9 mouse cellular contexts compared by ENCODE assay signal in genomic region chr11:65197280-65197679, GRCm38 (mm10). TPM values are rescaled to one million over a fixed set of nuclear protein-coding genes. Genes with fewer than 3 reads are reported as not detected.
DNase-seq lines count a peak whose midpoint lies in the region; ATAC-seq and TF ChIP-seq lines count a peak whose summit lies in the region.
"Had no signal": no experiment of that assay in that cellular context is flagged by ENCODE, and none has a peak within 500 bp of the region (broad histone marks: within the 10 kb centered on the region; RNA-seq: fewer than 3 reads in every experiment).

No protein-coding gene starts in this region.

- no peak overlapping the region for H3K4me3 ChIP-seq in hindbrain, embryonic 11.5 days (ENCODE audit: low read depth, low read length)
- H3K4me3 ChIP-seq in hindbrain, embryonic 12.5 days = no peak overlapping the region
- no peak overlapping the region for H3K4me3 ChIP-seq in heart, embryonic 16.5 days (ENCODE audit: low read length)
- H3K4me3 ChIP-seq in midbrain, embryonic 11.5 days (ENCODE audit: low read depth, low read length) = no peak overlapping the region
- no peak overlapping the region for H3K4me3 ChIP-seq in stomach, postnatal 0 days (ENCODE audit: low read depth, low read length)
- H3K4me3 ChIP-seq: myocyte had no signal

- no peak for TF ChIP-seq EP300 in stomach, postnatal 0 days (optimal IDR thresholded peaks at IDR 0.05)

- H3K4me2 ChIP-seq in hindbrain, embryonic 11.5 days (replicated peaks; ENCODE audit: low read depth, low read length) = no peak overlapping the region
- no peak overlapping the region for H3K4me2 ChIP-seq in hindbrain, embryonic 12.5 days (replicated peaks)
- H3K4me2 ChIP-seq in heart, embryonic 16.5 days (ENCODE audit: low read depth, low read length) = no peak overlapping the region
- H3K4me2 ChIP-seq in midbrain, embryonic 11.5 days = no peak overlapping the region
- no peak overlapping the region for H3K4me2 ChIP-seq in stomach, postnatal 0 days (replicated peaks; ENCODE audit: low read depth)

- ATAC-seq in hindbrain, embryonic 11.5 days (ENCODE audit: low FRiP score) = no peak
- ATAC-seq in hindbrain, embryonic 12.5 days (ENCODE audit: low FRiP score) = no peak
- ATAC-seq in heart, embryonic 16.5 days (replicated peaks; ENCODE audit: extremely low read depth, insufficient read depth, low FRiP score) = no peak; the same call in 1 of the 2 replicates
- ATAC-seq in midbrain, embryonic 11.5 days (ENCODE audit: low FRiP score) = no peak
- ATAC-seq in stomach, postnatal 0 days (ENCODE audit: low FRiP score, low TSS enrichment) = peak; percentile 59; the same call in 1 of the 2 replicates

- 10% methylated on average over 3 of the region's 3 CpGs for WGBS in hindbrain, embryonic 11.5 days
- WGBS in hindbrain, embryonic 12.5 days = 7% methylated on average over 3 of the region's 3 CpGs
- 7% methylated on average over 3 of the region's 3 CpGs for WGBS in heart, embryonic 16.5 days
- 6% methylated on average over 3 of the region's 3 CpGs for WGBS in midbrain, embryonic 11.5 days
- WGBS in stomach, postnatal 0 days = 0% methylated on average over 3 of the region's 3 CpGs

- no peaks in the 10 kb centered on the region for H3K27me3 ChIP-seq in hindbrain, embryonic 11.5 days (ENCODE audit: control insufficient read depth, insufficient read depth, low read length)
- H3K27me3 ChIP-seq in hindbrain, embryonic 12.5 days = no peaks in the 10 kb centered on the region
- no peaks in the 10 kb centered on the region for H3K27me3 ChIP-seq in heart, embryonic 16.5 days (ENCODE audit: control insufficient read depth, insufficient read depth, low read length)
- no peaks in the 10 kb centered on the region for H3K27me3 ChIP-seq in midbrain, embryonic 11.5 days (ENCODE audit: control insufficient read depth, insufficient read depth, low read length)
- no peaks in the 10 kb centered on the region for H3K27me3 ChIP-seq in stomach, postnatal 0 days (ENCODE audit: control insufficient read depth, insufficient read depth, low read length)

- H3K9me3 ChIP-seq in hindbrain, embryonic 11.5 days (ENCODE audit: control insufficient read depth, low read length) = no peaks in the 10 kb centered on the region
- H3K9me3 ChIP-seq in hindbrain, embryonic 12.5 days (replicated peaks) = no peaks in the 10 kb centered on the region
- H3K9me3 ChIP-seq in heart, embryonic 16.5 days (replicated peaks; ENCODE audit: control insufficient read depth, low read length) = no peaks in the 10 kb centered on the region
- no peaks in the 10 kb centered on the region for H3K9me3 ChIP-seq in midbrain, embryonic 11.5 days (ENCODE audit: control insufficient read depth, low read length)
- no peaks in the 10 kb centered on the region for H3K9me3 ChIP-seq in stomach, postnatal 0 days (ENCODE audit: control insufficient read depth, low read length)

- H3K27ac ChIP-seq in hindbrain, embryonic 11.5 days (ENCODE audit: low read depth, low read length) = no peak overlapping the region
- no peak overlapping the region for H3K27ac ChIP-seq in hindbrain, embryonic 12.5 days
- peak overlapping the region; percentile 63 for H3K27ac ChIP-seq in heart, embryonic 16.5 days (ENCODE audit: low read length)
- H3K27ac ChIP-seq in midbrain, embryonic 11.5 days (ENCODE audit: low read depth, low read length) = no peak overlapping the region
- H3K27ac ChIP-seq in stomach, postnatal 0 days (replicated peaks) = no peak overlapping the region

- H3K4me1 ChIP-seq in hindbrain, embryonic 11.5 days (replicated peaks; ENCODE audit: control insufficient read depth, insufficient read depth, low read length) = no peaks in the 10 kb centered on the region
- no peaks in the 10 kb centered on the region for H3K4me1 ChIP-seq in hindbrain, embryonic 12.5 days
- H3K4me1 ChIP-seq in heart, embryonic 16.5 days (ENCODE audit: control insufficient read depth, insufficient read depth, low read length) = peaks cover 6% of the 10 kb centered on the region; the same call in 1 of the 2 replicates
- 0 out of 2 replicates have a peak, but pooled peaks cover 2% of the 10 kb centered on the region for H3K4me1 ChIP-seq in midbrain, embryonic 11.5 days (ENCODE audit: control insufficient read depth, insufficient read depth, low read length)
- H3K4me1 ChIP-seq in stomach, postnatal 0 days (replicated peaks; ENCODE audit: control insufficient read depth, insufficient read depth) = no peaks in the 10 kb centered on the region

- H3K36me3 ChIP-seq in hindbrain, embryonic 11.5 days (ENCODE audit: control insufficient read depth, insufficient read depth, low read length) = no peaks in the 10 kb centered on the region
- H3K36me3 ChIP-seq in hindbrain, embryonic 12.5 days = no peaks in the 10 kb centered on the region
- H3K36me3 ChIP-seq in heart, embryonic 16.5 days (ENCODE audit: control insufficient read depth, insufficient read depth) = peaks cover 52% of the 10 kb centered on the region
- no peaks in the 10 kb centered on the region for H3K36me3 ChIP-seq in midbrain, embryonic 11.5 days (ENCODE audit: control insufficient read depth, insufficient read depth, low read length)
- no peaks in the 10 kb centered on the region for H3K36me3 ChIP-seq in stomach, postnatal 0 days (ENCODE audit: control insufficient read depth, insufficient read depth, low read length)

- DNase-seq in hindbrain, embryonic 11.5 days (ENCODE audit: low spot score) = peak; percentile 87
- peak; percentile 53 to 80 for DNase-seq in adrenal gland, postnatal 36 days
- peak; percentile 72 for DNase-seq in embryo, embryonic 9.5 days (ENCODE audit: extremely low spot score)
- DNase-seq in layer of hippocampus, postnatal 14 days (ENCODE audit: low spot score in 2 of 2) = peak; percentile 63 to 78
- peak; percentile 96 for DNase-seq in midbrain, embryonic 11.5 days (ENCODE audit: low spot score, missing footprints)
- peak; percentile 71 for DNase-seq in stomach, postnatal 0 days (ENCODE audit: low spot score)

- H3K9ac ChIP-seq in hindbrain, embryonic 11.5 days (ENCODE audit: low read depth, low read length) = no peak overlapping the region
- H3K9ac ChIP-seq in hindbrain, embryonic 12.5 days = no peak overlapping the region
- no peak overlapping the region for H3K9ac ChIP-seq in heart, embryonic 16.5 days (ENCODE audit: low read length)
- H3K9ac ChIP-seq in midbrain, embryonic 11.5 days (ENCODE audit: low read length) = no peak overlapping the region
- H3K9ac ChIP-seq in stomach, postnatal 0 days (ENCODE audit: low read length) = no peak overlapping the region

- peak; percentile 95 for TF ChIP-seq CTCF in stomach, postnatal 0 days (IDR thresholded peaks at IDR 0.05; ENCODE audit: low read depth)

RNA-seq across cellular contexts. Expression of gene Arhgap44, which starts 34.5 kb away (rescaled TPM):
- polyA plus RNA-seq in hindbrain, embryonic 11.5 days (2014; fragmentation: Nextera tagmentation; extraction: Ambion mirVana) = 4.4 and 4.9 TPM in 2 replicates
- polyA plus RNA-seq in hindbrain, embryonic 12.5 days (2016; fragmentation: Nextera tagmentation; extraction: Ambion mirVana) = 6.8 and 7.3 TPM in 2 replicates
- 10 to 100 TPM in 1 of 2 experiments, 1 to 10 TPM in 1; 8.3 to 10.6 TPM for total RNA-seq in adrenal gland, postnatal 36 days (2021)
- 11.3 and 11.4 TPM in 2 replicates for polyA plus RNA-seq in heart, embryonic 16.5 days (2015; fragmentation: Nextera tagmentation; extraction: Ambion mirVana)
- 100 to 1,000 TPM; 106 to 115 TPM for total RNA-seq in layer of hippocampus, postnatal 14 days (2021)
- polyA plus RNA-seq in midbrain, embryonic 11.5 days (2014; fragmentation: Nextera tagmentation; extraction: Ambion mirVana) = 4.0 and 4.9 TPM in 2 replicates
- polyA plus RNA-seq in stomach, postnatal 0 days (2015; fragmentation: Nextera tagmentation; extraction: Ambion mirVana) = 2.9 and 3.1 TPM in 2 replicates

RNA-seq across cellular contexts. Expression of gene 1700086D15Rik, which starts 37.6 kb away (rescaled TPM):
- 0.18 TPM in 1 of 2 replicates, not detected in the other for polyA plus RNA-seq in hindbrain, embryonic 11.5 days (2014; fragmentation: Nextera tagmentation; extraction: Ambion mirVana)
- polyA plus RNA-seq in hindbrain, embryonic 12.5 days (2016; fragmentation: Nextera tagmentation; extraction: Ambion mirVana) = 0.29 TPM in 1 of 2 replicates, not detected in the other
- under 1 TPM; 0.33 to 0.36 TPM for total RNA-seq in adrenal gland, postnatal 36 days (2021)
- polyA plus RNA-seq in heart, embryonic 16.5 days (2015; fragmentation: Nextera tagmentation; extraction: Ambion mirVana) = 0.27 TPM in 1 of 2 replicates, not detected in the other
- total RNA-seq in layer of hippocampus, postnatal 14 days (2021) = 1 to 10 TPM; 1.6 to 3.6 TPM
- polyA plus RNA-seq in midbrain, embryonic 11.5 days (2014; fragmentation: Nextera tagmentation; extraction: Ambion mirVana) = not detected in 2 replicates
- 0.12 TPM in 1 of 2 replicates, not detected in the other for polyA plus RNA-seq in stomach, postnatal 0 days (2015; fragmentation: Nextera tagmentation; extraction: Ambion mirVana)
- polyA plus RNA-seq: myocyte had no signal
